Mouse (Mus musculus) embryonic fibroblast, embryonic 13.5 days (primary cell): ENCODE results near the gene Dhx9. TPM values are rescaled to one million over a fixed set of nuclear protein-coding genes. Genes with fewer than 3 reads are reported as not detected.

Source experiments
- H3K27ac ChIP-seq: 2 replicates; pipeline ENCODE4 v1.5.1; 2012; ENCODE audit warnings: low read length, control low read depth, inconsistent platforms; ENCODE audit not compliant: insufficient read depth
- H3K4me1 ChIP-seq: 2 replicates; pipeline ENCODE4 v1.6.1; 2011; ENCODE audit warnings: low read length; ENCODE audit not compliant: control insufficient read depth, insufficient read depth
- H3K4me3 ChIP-seq: 2 replicates; pipeline ENCODE4 v1.5.1; 2011; ENCODE audit warnings: mild to moderate bottlenecking, control low read depth, low read length; ENCODE audit not compliant: insufficient read depth
- CTCF ChIP-seq: IDR thresholded peaks from 2 replicates; pipeline ENCODE4 v1.5.1; 2011; ENCODE audit warnings: mild to moderate bottlenecking, control low read depth, low read length, moderate library complexity, borderline replicate concordance; ENCODE audit not compliant: insufficient read depth
- POLR2A ChIP-seq: IDR thresholded peaks from 2 replicates; pipeline ENCODE4 v1.6.1; 2011; ENCODE audit warnings: low read depth, mild to moderate bottlenecking, control low read depth, low read length, moderate library complexity
- polyA plus RNA-seq: library from polyadenylated mRNA; stranded (reverse); fragments of >200 nt; gene quantifications from 2 replicates; pipeline ENCODE4 v1.2.4, GENCODE M21; 2011; ENCODE audit warnings: low read depth; ENCODE audit not compliant: missing spikeins, insufficient read length

Dhx9 gene
- polyA plus RNA-seq, 1 experiment, result 183 TPM

DNA sequence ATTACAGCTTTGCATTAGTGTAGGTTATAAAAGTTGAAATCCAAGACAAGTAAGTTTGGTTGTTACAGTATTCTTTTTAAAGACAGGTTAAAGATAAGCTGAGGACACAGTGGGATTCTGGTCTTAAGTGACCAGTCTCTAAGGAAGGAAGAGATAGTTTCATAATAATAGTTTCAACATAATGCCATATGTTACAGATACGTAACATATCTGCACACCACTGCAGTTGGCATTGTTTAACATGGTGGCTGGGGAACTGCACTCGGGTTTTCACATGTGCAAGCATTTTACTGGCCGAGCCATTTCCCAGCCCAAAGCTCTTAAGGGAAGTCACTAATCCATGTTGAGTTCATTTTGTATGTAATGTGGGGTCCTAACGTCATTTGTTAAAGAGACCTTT, 43.8 kb downstream of the Dhx9 start:
- TF ChIP-seq POLR2A, result no peak
- TF ChIP-seq CTCF, result no peak
- Histone ChIP-seq H3K27ac (no peak overlapping the region), H3K4me1 (no peaks in the 10 kb centered on the region), H3K4me3 (no peak overlapping the region)

DNA sequence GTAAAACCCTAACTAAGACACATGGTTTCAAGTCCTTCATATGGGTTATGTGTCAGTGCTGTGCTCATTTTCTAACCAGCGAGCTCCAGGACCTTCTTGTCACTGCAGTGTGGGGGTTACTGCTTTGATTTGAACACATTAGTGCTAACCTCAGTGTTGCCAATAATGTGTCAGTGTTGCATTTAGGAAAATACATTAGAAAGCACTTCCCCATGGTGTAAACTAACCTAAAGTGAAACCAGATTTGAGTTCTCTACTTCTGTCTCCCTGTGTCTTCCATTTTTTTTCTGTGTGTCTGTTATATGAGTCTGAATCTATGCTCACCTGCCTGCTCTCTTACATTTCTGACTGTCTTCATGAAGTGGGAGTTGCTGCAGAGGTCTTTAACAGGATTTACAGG, 44.4 kb downstream of the Dhx9 start:
- no peak overlapping the region for H3K4me3 ChIP-seq
- H3K4me1 ChIP-seq, result no peaks in the 10 kb centered on the region
- TF ChIP-seq CTCF (no peak), POLR2A (no peak)
- H3K27ac ChIP-seq, result no peak overlapping the region

DNA sequence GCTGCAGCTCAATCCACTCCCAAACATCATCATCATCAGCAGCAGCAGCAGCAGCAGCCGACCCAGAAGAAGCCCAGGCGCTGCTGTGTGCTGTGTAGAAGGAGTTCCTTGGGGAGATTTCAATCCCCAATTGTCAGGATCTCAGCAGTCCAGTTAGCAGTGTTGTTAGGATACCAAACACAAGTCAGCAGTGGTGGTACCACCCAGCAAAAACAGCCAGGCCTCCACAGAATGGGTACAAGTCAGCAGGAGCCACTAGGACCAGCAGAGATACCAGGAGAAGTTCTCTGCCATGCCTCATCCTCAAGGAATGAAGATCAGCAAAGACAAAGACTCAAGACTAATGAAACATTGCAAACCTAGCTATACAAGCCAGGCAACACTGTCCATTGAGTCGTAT, 45.8 kb downstream of the Dhx9 start:
- Histone ChIP-seq H3K4me1 (no peaks in the 10 kb centered on the region), H3K4me3 (no peak overlapping the region), H3K27ac (no peak overlapping the region)
- no peak for TF ChIP-seq CTCF
- no peak for TF ChIP-seq POLR2A

DNA sequence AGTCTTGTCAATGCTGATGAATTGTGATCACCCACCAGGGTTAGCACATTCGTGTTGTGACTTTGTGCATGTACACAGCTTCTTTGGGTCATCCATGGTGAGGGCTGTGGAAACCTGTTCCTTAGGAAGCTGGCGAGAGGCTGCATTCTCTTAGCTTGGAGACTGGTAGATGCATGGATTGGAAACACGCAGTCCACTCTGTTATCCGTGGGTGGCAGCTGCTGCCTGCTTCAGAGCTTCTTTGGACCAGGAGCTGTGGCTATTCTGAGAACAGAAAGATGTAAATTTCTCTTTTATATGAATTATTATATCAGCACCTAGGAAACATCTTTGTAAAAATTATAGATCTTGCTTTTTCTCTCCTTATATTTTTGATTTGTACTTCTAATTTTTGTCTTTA, 46.7 kb downstream of the Dhx9 start:
- Histone ChIP-seq H3K4me3 (no peak overlapping the region), H3K27ac (no peak overlapping the region), H3K4me1 (no peaks in the 10 kb centered on the region)
- TF ChIP-seq CTCF (no peak), POLR2A (no peak)

DNA sequence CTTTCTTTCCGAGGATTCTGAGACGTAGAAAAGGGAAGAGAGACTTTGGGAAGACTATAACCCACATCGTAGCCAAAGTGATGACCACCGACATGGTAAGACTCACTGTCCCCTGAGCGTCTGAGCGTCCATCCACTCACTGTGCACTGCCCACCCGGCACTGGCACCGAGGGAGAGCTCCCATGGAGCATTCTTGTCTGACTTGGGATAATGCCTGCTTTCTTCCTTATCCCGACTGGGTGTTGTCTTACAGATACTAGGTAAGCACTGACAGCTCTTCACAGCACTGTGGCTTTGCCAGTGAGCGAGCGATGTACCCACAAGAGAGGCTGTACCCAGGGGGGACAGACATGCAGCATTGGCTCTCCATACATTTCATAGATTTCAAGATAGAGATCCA, 49.9 kb downstream of the Dhx9 start:
- H3K27ac ChIP-seq, result no peak overlapping the region
- H3K4me3 ChIP-seq, result no peak overlapping the region
- no peak for TF ChIP-seq CTCF
- TF ChIP-seq POLR2A, result no peak
- H3K4me1 ChIP-seq, result no peaks in the 10 kb centered on the region

DNA sequence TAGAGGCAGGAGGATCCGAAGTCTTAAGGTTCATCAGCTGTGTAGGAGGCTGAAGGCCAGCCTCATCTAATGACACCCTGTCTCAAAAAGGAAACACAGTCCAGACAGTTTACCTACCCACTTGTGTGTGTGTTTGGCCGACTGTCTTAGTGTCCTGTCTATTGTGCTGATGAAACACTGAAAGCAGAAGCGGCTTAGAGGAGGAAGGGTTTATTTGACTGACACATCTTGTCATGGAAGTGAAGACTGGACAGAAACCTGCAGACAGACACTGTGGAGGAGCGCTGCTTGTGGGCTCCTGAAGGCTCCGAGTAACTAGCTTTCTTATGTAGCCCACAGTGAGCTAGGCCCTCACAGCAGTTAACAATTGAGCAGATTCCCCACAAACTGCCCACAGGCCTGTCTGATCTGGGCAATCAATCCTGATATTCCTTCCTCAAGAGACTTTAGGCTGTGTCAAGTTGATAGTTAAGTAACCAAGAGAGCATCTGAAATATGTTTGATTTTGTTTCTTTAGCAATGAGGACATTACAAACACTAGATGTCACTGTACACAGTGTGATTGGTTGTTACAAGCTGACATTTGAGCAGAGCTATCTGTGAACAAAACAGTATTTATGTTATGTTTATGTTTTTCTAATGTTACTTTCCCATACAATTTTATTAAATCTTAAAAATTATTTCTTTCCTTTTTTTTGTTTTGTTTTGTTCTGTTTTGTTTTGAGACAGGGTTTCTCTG, 53.4 kb downstream of the Dhx9 start:
- Histone ChIP-seq H3K4me3 (no peak overlapping the region), H3K27ac (no peak overlapping the region), H3K4me1 (no peaks in the 10 kb centered on the region)
- TF ChIP-seq CTCF (no peak), POLR2A (no peak)

DNA sequence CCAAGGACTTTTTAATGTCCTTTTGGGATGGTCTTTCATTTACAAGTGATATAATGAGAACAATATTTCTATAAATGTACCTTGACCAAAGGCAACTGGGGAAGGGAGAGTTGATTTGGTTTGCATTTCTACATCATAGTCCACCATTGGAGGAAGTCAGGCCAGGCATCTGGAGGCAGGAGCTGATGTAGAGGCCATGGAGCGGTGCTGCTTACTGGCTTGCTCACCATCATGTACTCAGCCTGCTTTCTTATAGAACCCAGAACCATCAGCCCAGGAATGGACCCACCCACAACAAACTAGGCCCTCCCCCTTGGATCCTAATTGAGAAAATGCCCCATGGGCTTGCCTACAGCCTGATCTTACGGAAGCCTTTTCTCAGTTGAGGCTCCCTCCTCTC, 55.1 kb downstream of the Dhx9 start:
- H3K27ac ChIP-seq, result no peak overlapping the region
- no peak overlapping the region for H3K4me3 ChIP-seq
- no peaks in the 10 kb centered on the region for H3K4me1 ChIP-seq
- no peak for TF ChIP-seq POLR2A
- no peak for TF ChIP-seq CTCF

DNA sequence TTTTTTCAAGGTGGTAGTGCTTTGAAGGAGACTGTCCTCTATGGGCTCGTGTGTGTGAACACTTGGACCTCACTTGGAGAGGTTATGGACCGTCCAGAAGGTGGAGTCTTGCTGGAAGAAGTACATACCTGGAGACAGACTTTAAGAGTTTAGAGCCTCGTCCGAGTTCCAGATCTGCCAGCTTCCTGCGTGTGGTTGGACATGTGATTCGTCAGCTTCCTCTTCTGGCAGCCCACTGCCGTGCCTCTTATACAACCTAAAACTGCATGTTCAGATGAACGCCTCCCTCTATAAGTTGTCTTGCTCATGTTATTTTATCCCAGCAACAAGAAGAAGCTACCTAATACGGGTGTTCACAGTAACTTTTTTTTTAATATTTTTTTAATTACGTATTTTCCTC, 55.8 kb downstream of the Dhx9 start:
- Histone ChIP-seq H3K4me3 (no peak overlapping the region), H3K27ac (no peak overlapping the region), H3K4me1 (no peaks in the 10 kb centered on the region)
- no peak for TF ChIP-seq POLR2A
- TF ChIP-seq CTCF, result no peak

DNA sequence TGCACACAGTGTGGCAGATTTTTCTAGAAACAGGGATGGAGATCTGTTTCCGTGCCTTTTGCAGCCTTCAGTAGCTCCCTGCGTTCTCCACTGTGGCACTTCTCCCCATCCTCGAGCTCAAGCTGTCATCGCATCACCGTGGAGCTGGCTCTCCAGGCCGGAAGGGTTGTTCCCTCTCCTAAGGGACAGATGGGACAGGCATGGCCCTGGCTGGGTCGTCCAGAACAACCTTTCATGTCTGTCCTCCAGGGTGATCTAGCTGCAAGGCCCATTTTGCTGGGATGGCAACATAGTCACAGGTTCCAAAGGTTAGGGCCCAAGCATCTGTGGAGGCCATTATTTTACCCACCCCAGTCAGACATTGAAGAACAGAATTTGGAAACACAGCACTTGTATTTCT, 56.3 kb downstream of the Dhx9 start:
- H3K27ac ChIP-seq, result no peak overlapping the region
- H3K4me3 ChIP-seq, result no peak overlapping the region
- TF ChIP-seq CTCF, result no peak
- no peaks in the 10 kb centered on the region for H3K4me1 ChIP-seq

DNA sequence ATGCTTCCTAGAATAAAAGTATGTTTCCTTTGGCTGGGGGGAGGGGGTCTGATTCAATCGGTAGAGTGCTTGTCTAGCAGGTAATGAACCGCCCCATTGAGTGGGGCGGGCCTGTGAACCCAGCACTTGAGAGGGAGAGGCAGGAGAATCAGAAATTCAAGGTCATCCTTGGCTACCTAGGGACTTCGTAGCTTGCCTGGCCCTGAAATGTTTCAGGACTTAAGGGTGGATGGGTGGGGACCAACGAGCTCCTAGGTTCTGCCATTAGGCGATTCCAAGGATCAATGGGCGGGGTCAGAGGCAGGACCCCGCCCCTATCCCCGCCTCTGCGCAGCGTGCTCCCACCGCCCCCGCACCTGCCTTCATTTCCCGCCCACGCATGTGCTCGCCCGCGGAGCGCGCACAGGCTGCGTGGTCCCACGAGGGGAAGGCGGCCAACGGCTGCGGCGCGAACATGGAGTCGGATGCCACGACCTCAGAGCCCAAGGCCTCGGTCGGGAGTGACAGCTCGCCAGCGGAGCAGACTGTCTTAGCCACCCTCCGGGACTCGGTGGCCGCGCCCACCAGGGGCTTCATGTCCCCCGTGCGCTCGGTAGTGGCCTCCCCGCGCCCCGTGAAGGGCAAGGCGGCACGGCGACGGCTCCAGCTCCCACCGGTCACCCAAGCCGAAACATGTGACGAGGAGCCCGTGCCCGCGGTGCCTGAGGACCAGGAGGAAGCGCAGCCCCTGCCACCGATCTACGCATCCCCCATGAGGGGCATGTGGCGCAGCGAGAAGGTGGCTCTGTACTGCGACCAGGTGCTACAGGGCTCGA, 62.5 kb downstream of the Dhx9 start, which contains the start of gene Shcbp1l:
Gene Shcbp1l, plus strand, starts transcription at position 393 of the 815 bp plus-strand sequence.
- Histone ChIP-seq H3K4me3 (peak within 1 kb of the TSS; percentile 53), H3K4me1 (peaks cover 3% of the 10 kb centered on the region; the same call in 1 of the 2 replicates), H3K27ac (no peak within 1 kb of the TSS)
- no peak for TF ChIP-seq CTCF
- peak; percentile 35; the same call in 1 of the 2 replicates for TF ChIP-seq POLR2A
